Mouse (Mus musculus): ENCODE measurements at regions not wholly inside any gene's neighbourhood (a gene's known extent, or its start where the extent isn't known, plus 50 kb on each side); places are given as distances from the start of the nearest gene placed in this dataset.

- no peak for TF ChIP-seq CTCF (IDR thresholded peaks at IDR 0.05; ENCODE audit: control insufficient read depth, insufficient read depth, low read length)
- no peak for TF ChIP-seq POLR2A (IDR thresholded peaks at IDR 0.05; ENCODE audit: borderline replicate concordance, control insufficient read depth, low read depth, low read length)
Measured at GRCm38 (mm10) chr19:16075026-16075425, 57.6 kb upstream of the Gnaq start.

Data from bone marrow, adult 2 months (tissue).